Mouse (Mus musculus): ENCODE measurements around the gene Pomgnt2.
A peak's percentile ranks its signal among the peaks of the same experiment; 100 is the strongest.

Pomgnt2 gene

GRCm38 (mm10) chr9:122012816-122013215, 15.9 kb upstream of the Pomgnt2 start:
- no peak for DNase-seq (ENCODE audit: low read depth)

GRCm38 (mm10) chr9:122010751-122011150, 13.8 kb upstream of the Pomgnt2 start:
- no peak for DNase-seq (ENCODE audit: low read depth)

GRCm38 (mm10) chr9:122008876-122009275, 12.0 kb upstream of the Pomgnt2 start:
- no peak for DNase-seq (ENCODE audit: low read depth)

GRCm38 (mm10) chr9:122006609-122007008, 9.7 kb upstream of the Pomgnt2 start:
- DNase-seq (ENCODE audit: low read depth): peak; percentile 46

- DNase-seq (ENCODE audit: low read depth): no peak
These were observed 9.3 kb upstream of the Pomgnt2 start for GRCm38 (mm10) chr9:122006175-122006574.

GRCm38 (mm10) chr9:121997978-121998377, 1.1 kb upstream of the Pomgnt2 start:
- DNase-seq (ENCODE audit: low read depth): no peak

- DNase-seq (ENCODE audit: low read depth): no peak
These were observed 1.3 kb downstream of the Pomgnt2 start for GRCm38 (mm10) chr9:121995508-121996131.

- no peak for DNase-seq (ENCODE audit: low read depth)
These were observed 1.8 kb downstream of the Pomgnt2 start for GRCm38 (mm10) chr9:121995077-121995476.

GRCm38 (mm10) chr9:121993047-121993446, 3.9 kb downstream of the Pomgnt2 start:
- peak; percentile 39 for DNase-seq (ENCODE audit: low read depth)

- no peak for DNase-seq (ENCODE audit: low read depth)
These were observed 5.9 kb downstream of the Pomgnt2 start for GRCm38 (mm10) chr9:121991041-121991440.

GRCm38 (mm10) chr9:121989536-121989935, 7.4 kb downstream of the Pomgnt2 start:
- no peak for DNase-seq (ENCODE audit: low read depth)

- no peak for DNase-seq (ENCODE audit: low read depth)
These were observed 8.0 kb downstream of the Pomgnt2 start for GRCm38 (mm10) chr9:121988910-121989309.

GRCm38 (mm10) chr9:121984465-121985461, 12.1 kb downstream of the Pomgnt2 start:
- peak; percentile 65 for DNase-seq (ENCODE audit: low read depth)

- no peak for DNase-seq (ENCODE audit: low read depth)
These were observed 13.4 kb downstream of the Pomgnt2 start for GRCm38 (mm10) chr9:121983504-121983903.

GRCm38 (mm10) chr9:121982665-121983064, 14.2 kb downstream of the Pomgnt2 start:
- DNase-seq (ENCODE audit: low read depth): no peak

- DNase-seq (ENCODE audit: low read depth): no peak
These were observed 14.7 kb downstream of the Pomgnt2 start for GRCm38 (mm10) chr9:121982214-121982613.

GRCm38 (mm10) chr9:121981466-121982105, 15.3 kb downstream of the Pomgnt2 start:
- DNase-seq (ENCODE audit: low read depth): no peak

GRCm38 (mm10) chr9:121981046-121981445, 15.9 kb downstream of the Pomgnt2 start:
- no peak for DNase-seq (ENCODE audit: low read depth)

GRCm38 (mm10) chr9:121975321-121975720, 21.6 kb downstream of the Pomgnt2 start:
- DNase-seq (ENCODE audit: low read depth): no peak

- DNase-seq (ENCODE audit: low read depth): no peak
These were observed 22.5 kb downstream of the Pomgnt2 start for GRCm38 (mm10) chr9:121974141-121974986.

GRCm38 (mm10) chr9:121973207-121973606, 23.7 kb downstream of the Pomgnt2 start:
- DNase-seq (ENCODE audit: low read depth): no peak

All from c-Kit-positive CD71-negative TER-119-negative erythroid progenitor cells, embryonic 14.5 days (primary cell).